ENCODE assay signal across 7 mouse cellular contexts in the genomic region with DNA sequence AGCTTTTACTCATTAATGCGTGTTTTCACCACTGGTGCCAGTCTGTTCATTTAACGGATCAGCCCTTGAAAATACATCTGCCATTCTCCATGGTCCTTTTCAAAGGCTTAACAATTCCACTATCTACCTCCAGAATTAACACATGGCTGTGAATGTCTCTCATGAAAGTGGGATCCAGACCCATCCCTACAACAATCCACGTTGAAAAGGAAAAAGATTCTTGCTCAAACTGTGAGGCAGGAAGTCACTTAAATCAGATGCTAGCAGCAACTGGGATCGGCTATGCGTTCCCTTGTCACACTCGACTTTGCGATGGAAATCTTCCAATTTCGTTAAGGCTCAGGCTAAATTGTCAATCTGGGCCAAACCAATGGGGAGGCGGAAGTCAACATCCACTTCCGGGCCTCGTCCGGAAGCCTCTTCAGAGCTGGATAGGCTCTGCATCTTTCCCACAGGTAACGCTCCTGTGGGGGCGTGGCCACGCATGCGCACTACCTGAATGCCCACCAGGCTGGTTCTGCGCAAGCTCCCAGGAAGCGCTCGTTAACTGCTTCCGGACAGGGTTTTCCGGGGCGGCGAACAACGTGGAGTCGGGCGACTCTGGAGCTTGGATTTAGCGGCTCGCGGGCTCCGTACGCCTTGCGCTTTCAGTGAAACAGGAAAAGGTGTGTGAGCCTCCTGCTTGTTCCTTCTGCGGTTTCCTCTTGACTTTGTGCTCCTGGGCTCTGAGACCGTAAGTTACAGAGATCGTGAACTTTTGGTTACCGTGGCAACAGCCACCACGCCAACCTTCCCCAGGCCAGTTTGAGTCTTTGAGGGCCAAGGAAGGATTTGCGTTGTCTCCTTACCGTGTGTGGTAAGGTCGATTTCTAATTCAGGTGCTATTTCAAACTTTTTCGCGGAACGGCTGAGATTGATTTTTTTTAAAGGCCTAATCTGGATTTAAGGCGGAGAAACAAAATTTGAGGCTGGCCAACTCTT. TPM values are rescaled to one million over a fixed set of nuclear protein-coding genes. Genes with fewer than 3 reads are reported as not detected.
DNase-seq lines count a peak whose midpoint lies in the region; ATAC-seq lines count a peak whose summit lies in the region.

A gene (plus strand): TSS at position 556 of the 981 bp plus-strand sequence.

- H3K27ac ChIP-seq in embryonic facial prominence, embryonic 12.5 days = peak within 1 kb of the TSS; percentile 57; the same call in 1 of the 2 replicates
- H3K27ac ChIP-seq in limb, embryonic 11.5 days (replicated peaks; ENCODE audit: low read depth, low read length) = 0 out of 2 replicates have a peak within 1 kb of the TSS, but pooled peaks have one; percentile 18
- H3K27ac ChIP-seq in midbrain, embryonic 14.5 days (replicated peaks; ENCODE audit: low read depth, low read length) = peak within 1 kb of the TSS; percentile 68; the same call in 1 of the 2 replicates

- 6% methylated on average over 44 of the region's 44 CpGs for WGBS in embryonic facial prominence, embryonic 12.5 days
- 5% methylated on average over 44 of the region's 44 CpGs for WGBS in limb, embryonic 11.5 days
- 6% methylated on average over 44 of the region's 44 CpGs for WGBS in midbrain, embryonic 14.5 days

- peak within 1 kb of the TSS; percentile 60 for H3K9ac ChIP-seq in embryonic facial prominence, embryonic 12.5 days
- H3K9ac ChIP-seq in limb, embryonic 11.5 days (ENCODE audit: low read length) = peak within 1 kb of the TSS; percentile 45
- peak within 1 kb of the TSS; percentile 41 for H3K9ac ChIP-seq in midbrain, embryonic 14.5 days (replicated peaks; ENCODE audit: low read length)

- 0 out of 2 replicates have a peak, but pooled peaks cover 11% of the 10 kb centered on the region for H3K36me3 ChIP-seq in embryonic facial prominence, embryonic 12.5 days
- H3K36me3 ChIP-seq in limb, embryonic 11.5 days (ENCODE audit: control insufficient read depth, insufficient read depth, low read length) = peaks cover 2% of the 10 kb centered on the region; the same call in 1 of the 2 replicates
- H3K36me3 ChIP-seq in midbrain, embryonic 14.5 days (ENCODE audit: control insufficient read depth, insufficient read depth, low read length) = 0 out of 2 replicates have a peak, but pooled peaks cover 11% of the 10 kb centered on the region

- peak within 1 kb of the TSS; percentile 73 for H3K4me3 ChIP-seq in embryonic facial prominence, embryonic 12.5 days
- H3K4me3 ChIP-seq in limb, embryonic 11.5 days (ENCODE audit: low read depth, low read length) = peak within 1 kb of the TSS; percentile 70
- peak within 1 kb of the TSS; percentile 73 for H3K4me3 ChIP-seq in midbrain, embryonic 14.5 days (replicated peaks; ENCODE audit: low read depth, low read length)

- peaks cover 8% of the 10 kb centered on the region for H3K4me1 ChIP-seq in embryonic facial prominence, embryonic 12.5 days
- no peaks in the 10 kb centered on the region for H3K4me1 ChIP-seq in limb, embryonic 11.5 days (ENCODE audit: control insufficient read depth, insufficient read depth, low read length)
- H3K4me1 ChIP-seq in midbrain, embryonic 14.5 days (ENCODE audit: control insufficient read depth, insufficient read depth, low read length) = peaks cover 11% of the 10 kb centered on the region

- H3K9me3 ChIP-seq in embryonic facial prominence, embryonic 12.5 days = no peaks in the 10 kb centered on the region
- no peaks in the 10 kb centered on the region for H3K9me3 ChIP-seq in limb, embryonic 11.5 days (ENCODE audit: control insufficient read depth, low read length)
- no peaks in the 10 kb centered on the region for H3K9me3 ChIP-seq in midbrain, embryonic 14.5 days (ENCODE audit: control insufficient read depth, low read length)

- peak within 1 kb of the TSS; percentile 83 for H3K4me2 ChIP-seq in embryonic facial prominence, embryonic 12.5 days (replicated peaks)
- H3K4me2 ChIP-seq in limb, embryonic 11.5 days (ENCODE audit: low read depth, severe bottlenecking) = peak within 1 kb of the TSS; percentile 73
- peak within 1 kb of the TSS; percentile 86 for H3K4me2 ChIP-seq in midbrain, embryonic 14.5 days (ENCODE audit: low read length)

- DNase-seq in adrenal gland, postnatal 25 days = peak; percentile 92
- peak; percentile 99 for DNase-seq in heart, adult 11 months
- peak; percentile 89 for DNase-seq in kidney, adult 18-20 months
- DNase-seq in limb, embryonic 11.5 days (ENCODE audit: low spot score) = peak; percentile 97
- DNase-seq in midbrain, embryonic 14.5 days = peak; percentile 98
- DNase-seq in spleen, adult 18-20 months = peak; percentile 86 to 87

- peak; percentile 96 for ATAC-seq in embryonic facial prominence, embryonic 12.5 days (ENCODE audit: insufficient number of reproducible peaks, insufficient read depth, low FRiP score, low TSS enrichment)
- peak; percentile 98 for ATAC-seq in limb, embryonic 11.5 days (ENCODE audit: insufficient number of reproducible peaks, low FRiP score, low TSS enrichment, low read depth)
- peak; percentile 99 for ATAC-seq in midbrain, embryonic 14.5 days (ENCODE audit: low FRiP score, low TSS enrichment)

- peaks cover 7% of the 10 kb centered on the region; the same call in 1 of the 2 replicates for H3K27me3 ChIP-seq in embryonic facial prominence, embryonic 12.5 days
- no peaks in the 10 kb centered on the region for H3K27me3 ChIP-seq in limb, embryonic 11.5 days (ENCODE audit: control insufficient read depth, insufficient read depth, low read length)
- peaks cover 10% of the 10 kb centered on the region for H3K27me3 ChIP-seq in midbrain, embryonic 14.5 days (ENCODE audit: control insufficient read depth, insufficient read depth, low read length)

RNA-seq across cellular contexts. Expression of the gene that starts here (rescaled TPM):
- 17.0 and 19.7 TPM in 2 replicates for total RNA-seq in adrenal gland, postnatal 25 days (2021)
- 24.6 and 25.1 TPM in 2 replicates for polyA plus RNA-seq in embryonic facial prominence, embryonic 12.5 days (2016; fragmentation: Nextera tagmentation; extraction: Ambion mirVana)
- polyA plus RNA-seq in limb, embryonic 11.5 days (2014; fragmentation: Nextera tagmentation; extraction: Ambion mirVana) = 19.2 and 20.7 TPM in 2 replicates
- polyA plus RNA-seq in midbrain, embryonic 14.5 days (2014; fragmentation: Nextera tagmentation; extraction: Ambion mirVana) = 14.6 and 16.5 TPM in 2 replicates

Comparison
In these comparisons a context has a peak if more than half of its experiments do, and no peak if none do; other contexts are left out.
1. Peak in every context shown above with its lines: DNase-seq, ATAC-seq, H3K4me3 ChIP-seq and H3K27ac ChIP-seq.
2. H3K27ac ChIP-seq: peak in every context shown above with its lines; median percentile 68 in midbrain, embryonic 14.5 days; 57 in embryonic facial prominence, embryonic 12.5 days; 18 in limb, embryonic 11.5 days.